Mouse (Mus musculus) cerebellum, adult 18-20 months (tissue): Measurements from ENCODE around the gene 4930451I11Rik.

Experiments
- DNase-seq, 2 experiments: peaks; one replicate each; pipeline ENCODE4 v3.0.0; 2021

4930451I11Rik gene

GRCm38 (mm10) chr7:126832036-126832598 is 678 bp upstream of the 4930451I11Rik start:
- peak; percentile 85 to 88 for DNase-seq

GRCm38 (mm10) chr7:126825952-126826351 is 5.5 kb downstream of the 4930451I11Rik start:
- no peak for DNase-seq

- DNase-seq: no peak
Observed at GRCm38 (mm10) chr7:126825403-126825802, 6.0 kb downstream of the 4930451I11Rik start.

- peak in 1 of 2 experiments; percentile 31 for DNase-seq
Observed at GRCm38 (mm10) chr7:126823940-126824339, 7.5 kb downstream of the 4930451I11Rik start.

GRCm38 (mm10) chr7:126823202-126823711 is 8.2 kb downstream of the 4930451I11Rik start:
- DNase-seq: peak; percentile 62 to 66

GRCm38 (mm10) chr7:126822741-126823140 is 8.7 kb downstream of the 4930451I11Rik start:
- DNase-seq: peak; percentile 63 to 70

GRCm38 (mm10) chr7:126821835-126822511 is 9.5 kb downstream of the 4930451I11Rik start:
- DNase-seq: peak; percentile 92 to 94

GRCm38 (mm10) chr7:126818818-126819217 is 12.6 kb downstream of the 4930451I11Rik start:
- peak in 1 of 2 experiments; percentile 6 for DNase-seq

- DNase-seq: no peak
Observed at GRCm38 (mm10) chr7:126817595-126817994, 13.8 kb downstream of the 4930451I11Rik start.

GRCm38 (mm10) chr7:126816494-126816893 is 14.9 kb downstream of the 4930451I11Rik start:
- DNase-seq: no peak

GRCm38 (mm10) chr7:126815726-126816222 is 15.7 kb downstream of the 4930451I11Rik start:
- DNase-seq: no peak

GRCm38 (mm10) chr7:126809723-126810369 is 21.6 kb downstream of the 4930451I11Rik start:
- no peak for DNase-seq

- peak; percentile 93 to 94 for DNase-seq
Observed at GRCm38 (mm10) chr7:126808703-126809455, 22.6 kb downstream of the 4930451I11Rik start.

- no peak for DNase-seq
Observed at GRCm38 (mm10) chr7:126807405-126807804, 24.0 kb downstream of the 4930451I11Rik start.

GRCm38 (mm10) chr7:126806956-126807355 is 24.5 kb downstream of the 4930451I11Rik start:
- no peak for DNase-seq

GRCm38 (mm10) chr7:126803751-126804150 is 27.7 kb downstream of the 4930451I11Rik start:
- DNase-seq: no peak

GRCm38 (mm10) chr7:126803181-126803580 is 28.3 kb downstream of the 4930451I11Rik start:
- DNase-seq: no peak

- no peak for DNase-seq
Observed at GRCm38 (mm10) chr7:126802134-126802889, 29.1 kb downstream of the 4930451I11Rik start.

GRCm38 (mm10) chr7:126801057-126801422 is 30.4 kb downstream of the 4930451I11Rik start:
- DNase-seq: no peak

- DNase-seq: peak in 1 of 2 experiments; percentile 35
Observed at GRCm38 (mm10) chr7:126800269-126801056, 31.0 kb downstream of the 4930451I11Rik start.
